Mouse (Mus musculus): ENCODE results near the gene Eef1akmt3. TPM values are rescaled to one million over a fixed set of nuclear protein-coding genes. Genes with fewer than 3 reads are reported as not detected.

Gene Eef1akmt3
- polyA plus RNA-seq, 1 experiment from 2014 or later: 0.05 TPM

GRCm38 (mm10) chr10:127056490-127056889 lies 15.2 kb upstream of the Eef1akmt3 start:
- peaks cover 13% of the 10 kb centered on the region; the same call in 1 of the 2 replicates for H3K4me1 ChIP-seq (ENCODE audit: insufficient read depth)
- H3K9ac ChIP-seq (replicated peaks): no peak overlapping the region
- H3K36me3 ChIP-seq (replicated peaks; ENCODE audit: insufficient read depth, low read length): no peaks in the 10 kb centered on the region
- no peak overlapping the region for H3K4me2 ChIP-seq (ENCODE audit: low read depth, low read length)
- H3K27me3 ChIP-seq (ENCODE audit: insufficient read depth, low read length): peaks cover 49% of the 10 kb centered on the region
- 86% methylated on average over 20 of the region's 20 CpGs for WGBS (ENCODE audit: insufficient replicate concordance)
- TF ChIP-seq EP300 (IDR thresholded peaks at IDR 0.05; ENCODE audit: low read depth) (no peak), CTCF (IDR thresholded peaks at IDR 0.05; ENCODE audit: low read depth) (no peak)
- no peak for DNase-seq
- no peak overlapping the region for H3K27ac ChIP-seq (ENCODE audit: low read depth)
- no peaks in the 10 kb centered on the region for H3K9me3 ChIP-seq (ENCODE audit: low read length)
- no peak for ATAC-seq
- H3K4me3 ChIP-seq (ENCODE audit: low read depth, low read length): no peak overlapping the region

GRCm38 (mm10) chr10:127055406-127055805 lies 14.1 kb upstream of the Eef1akmt3 start:
- Histone ChIP-seq H3K4me2 (ENCODE audit: low read depth, low read length) (no peak overlapping the region), H3K27me3 (ENCODE audit: insufficient read depth, low read length) (peaks cover 47% of the 10 kb centered on the region)
- no peak for ATAC-seq

GRCm38 (mm10) chr10:127054646-127055045 lies 13.3 kb upstream of the Eef1akmt3 start:
- TF ChIP-seq EP300 (IDR thresholded peaks at IDR 0.05; ENCODE audit: low read depth) (no peak), CTCF (IDR thresholded peaks at IDR 0.05; ENCODE audit: low read depth) (no peak)
- no peaks in the 10 kb centered on the region for H3K36me3 ChIP-seq (replicated peaks; ENCODE audit: insufficient read depth, low read length)
- 68% methylated on average over 4 of the region's 4 CpGs for WGBS (ENCODE audit: insufficient replicate concordance)
- H3K27ac ChIP-seq (ENCODE audit: low read depth): no peak overlapping the region
- H3K9me3 ChIP-seq (ENCODE audit: low read length): no peaks in the 10 kb centered on the region
- H3K27me3 ChIP-seq (ENCODE audit: insufficient read depth, low read length): peaks cover 47% of the 10 kb centered on the region
- peaks cover 11% of the 10 kb centered on the region for H3K4me1 ChIP-seq (ENCODE audit: insufficient read depth)
- no peak overlapping the region for H3K9ac ChIP-seq (replicated peaks)
- H3K4me3 ChIP-seq (ENCODE audit: low read depth, low read length): no peak overlapping the region
- DNase-seq (no peak), ATAC-seq (no peak)
- H3K4me2 ChIP-seq (ENCODE audit: low read depth, low read length): no peak overlapping the region

More at GRCm38 (mm10) chr10:127055406-127055805, 14.1 kb upstream of the Eef1akmt3 start:
- H3K9me3 ChIP-seq (ENCODE audit: low read length): no peaks in the 10 kb centered on the region
- no peaks in the 10 kb centered on the region for H3K36me3 ChIP-seq (replicated peaks; ENCODE audit: insufficient read depth, low read length)
- TF ChIP-seq EP300 (IDR thresholded peaks at IDR 0.05; ENCODE audit: low read depth) (no peak), CTCF (IDR thresholded peaks at IDR 0.05; ENCODE audit: low read depth) (no peak)
- H3K4me3 ChIP-seq (ENCODE audit: low read depth, low read length): no peak overlapping the region
- H3K9ac ChIP-seq (replicated peaks): no peak overlapping the region
- no peak overlapping the region for H3K27ac ChIP-seq (ENCODE audit: low read depth)
- no peak for DNase-seq
- H3K4me1 ChIP-seq (ENCODE audit: insufficient read depth): peaks cover 13% of the 10 kb centered on the region; the same call in 1 of the 2 replicates
- WGBS (ENCODE audit: insufficient replicate concordance): 45% methylated on average over 8 of the region's 8 CpGs

GRCm38 (mm10) chr10:127050119-127050474 lies 8.8 kb upstream of the Eef1akmt3 start:
- no peaks in the 10 kb centered on the region for H3K9me3 ChIP-seq (ENCODE audit: low read length)
- no peak overlapping the region for H3K9ac ChIP-seq (replicated peaks)
- ATAC-seq (peak; percentile 14; the same call in 1 of the 2 replicates), DNase-seq (no peak)
- H3K4me2 ChIP-seq (ENCODE audit: low read depth, low read length): no peak overlapping the region
- no peak overlapping the region for H3K27ac ChIP-seq (ENCODE audit: low read depth)
- no peaks in the 10 kb centered on the region; the same call in 1 of the 2 replicates for H3K36me3 ChIP-seq (replicated peaks; ENCODE audit: insufficient read depth, low read length)
- H3K4me3 ChIP-seq (ENCODE audit: low read depth, low read length): no peak overlapping the region
- H3K4me1 ChIP-seq (ENCODE audit: insufficient read depth): peaks cover 12% of the 10 kb centered on the region
- WGBS (ENCODE audit: insufficient replicate concordance): 7% methylated on average over 10 of the region's 10 CpGs
- TF ChIP-seq EP300 (IDR thresholded peaks at IDR 0.05; ENCODE audit: low read depth): no peak
- no peak for TF ChIP-seq CTCF (IDR thresholded peaks at IDR 0.05; ENCODE audit: low read depth)
- H3K27me3 ChIP-seq (ENCODE audit: insufficient read depth, low read length): peaks cover 51% of the 10 kb centered on the region

- Histone ChIP-seq H3K9ac (replicated peaks) (no peak overlapping the region), H3K4me3 (ENCODE audit: low read depth, low read length) (peak overlapping the region; percentile 17), H3K4me2 (ENCODE audit: low read depth, low read length) (peak overlapping the region; percentile 48), H3K27ac (ENCODE audit: low read depth) (no peak overlapping the region), H3K4me1 (ENCODE audit: insufficient read depth) (peaks cover 12% of the 10 kb centered on the region), H3K27me3 (ENCODE audit: insufficient read depth, low read length) (peaks cover 46% of the 10 kb centered on the region), H3K36me3 (replicated peaks; ENCODE audit: insufficient read depth, low read length) (peaks cover 3% of the 10 kb centered on the region; the same call in 1 of the 2 replicates), H3K9me3 (ENCODE audit: low read length) (no peaks in the 10 kb centered on the region)
- 7% methylated on average over 29 of the region's 29 CpGs for WGBS (ENCODE audit: insufficient replicate concordance)
- TF ChIP-seq EP300 (IDR thresholded peaks at IDR 0.05; ENCODE audit: low read depth) (no peak), CTCF (IDR thresholded peaks at IDR 0.05; ENCODE audit: low read depth) (peak; percentile 43)
- ATAC-seq (peak; percentile 26; the same call in 1 of the 2 replicates), DNase-seq (peak; percentile 20)
Observed at GRCm38 (mm10) chr10:127049395-127050118, 8.2 kb upstream of the Eef1akmt3 start.

GRCm38 (mm10) chr10:127048608-127049394 lies 7.5 kb upstream of the Eef1akmt3 start:
- Histone ChIP-seq H3K4me3 (ENCODE audit: low read depth, low read length) (peak overlapping the region; percentile 17; the same call in 1 of the 2 replicates), H3K4me2 (ENCODE audit: low read depth, low read length) (peak overlapping the region; percentile 48), H3K27me3 (ENCODE audit: insufficient read depth, low read length) (peaks cover 46% of the 10 kb centered on the region), H3K4me1 (ENCODE audit: insufficient read depth) (peaks cover 12% of the 10 kb centered on the region), H3K27ac (ENCODE audit: low read depth) (no peak overlapping the region), H3K9me3 (ENCODE audit: low read length) (no peaks in the 10 kb centered on the region), H3K9ac (replicated peaks) (no peak overlapping the region), H3K36me3 (replicated peaks; ENCODE audit: insufficient read depth, low read length) (peaks cover 3% of the 10 kb centered on the region; the same call in 1 of the 2 replicates)
- WGBS (ENCODE audit: insufficient replicate concordance): 6% methylated on average over 35 of the region's 35 CpGs
- ATAC-seq (no peak), DNase-seq (no peak)
- TF ChIP-seq CTCF (IDR thresholded peaks at IDR 0.05; ENCODE audit: low read depth) (no peak), EP300 (IDR thresholded peaks at IDR 0.05; ENCODE audit: low read depth) (no peak)

All from liver, postnatal 0 days (tissue).